Mouse (Mus musculus) heart, adult 2 months (tissue): ENCODE data around the gene Tfdp2.

ENCODE experiments used
- CTCF ChIP-seq: fragments of 200-600 bp; IDR thresholded peaks from 2 replicates; pipeline ENCODE4 v1.8.1; 2022; ENCODE audit warnings: antibody characterized with exemption, mild to moderate bottlenecking, moderate library complexity
- EP300 ChIP-seq: fragments of 200-500 bp; IDR thresholded peaks from 2 replicates; pipeline ENCODE4 v1.6.1; 2011; ENCODE audit warnings: low read depth, low read length, control low read depth; ENCODE audit not compliant: insufficient read depth
- POLR2A ChIP-seq: fragments of 200-500 bp; IDR thresholded peaks from 2 replicates; pipeline ENCODE4 v1.6.1; 2011; ENCODE audit warnings: mild to moderate bottlenecking, low read depth, low read length, control low read depth; ENCODE audit not compliant: insufficient read depth

DNA sequence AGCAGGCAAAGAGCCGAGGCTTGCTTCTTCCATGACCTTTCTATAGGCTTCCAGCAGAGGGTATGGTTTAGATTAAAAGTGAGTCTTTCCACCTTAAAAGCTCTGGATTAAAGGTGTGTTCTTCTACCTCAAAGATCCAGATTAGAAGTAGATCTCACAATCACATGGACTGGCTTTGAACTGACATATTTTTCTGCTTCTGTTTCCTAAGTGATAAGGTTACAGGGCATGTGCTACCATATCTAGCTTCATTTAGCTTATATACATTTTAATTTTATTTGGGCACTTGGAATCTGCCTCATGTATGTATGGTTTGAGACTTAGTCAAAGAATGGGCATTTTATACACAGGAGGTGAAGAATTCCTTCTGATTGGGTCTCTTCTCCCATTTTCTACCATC, 41.3 kb downstream of the Tfdp2 start:
- no peak for TF ChIP-seq POLR2A
- TF ChIP-seq CTCF, result no peak
- TF ChIP-seq EP300, result no peak
